Mouse (Mus musculus) heart, embryonic 12.5 days (tissue): ENCODE results near the gene Fam161a. TPM values are rescaled to one million over a fixed set of nuclear protein-coding genes. Genes with fewer than 3 reads are reported as not detected.
A peak's percentile ranks its signal among the peaks of the same experiment; 100 is the strongest.

Experiments
- ATAC-seq: fragments of 200-750 bp; cut with Nextera tagmentation; 2 replicates; pipeline ENCODE4 v1.8.0; 2017; ENCODE audit warnings: moderate TSS enrichment, moderate library complexity; ENCODE audit not compliant: insufficient number of reproducible peaks, low FRiP score
- H3K27ac ChIP-seq: fragments of 300-500 bp; sonication (generic); 2 replicates; pipeline ENCODE4 v1.5.1; 2016; ENCODE audit warnings: mild to moderate bottlenecking, moderate library complexity; ENCODE audit not compliant: poor library complexity, severe bottlenecking
- H3K27me3 ChIP-seq: fragments of 300-500 bp; sonication (generic); replicated peaks from 2 replicates; pipeline ENCODE4 v1.6.1; 2016; ENCODE audit warnings: mild to moderate bottlenecking, moderate library complexity
- H3K36me3 ChIP-seq: fragments of 300-500 bp; sonication (generic); 2 replicates; pipeline ENCODE4 v1.6.1; 2016; ENCODE audit warnings: mild to moderate bottlenecking, moderate library complexity
- H3K4me1 ChIP-seq: fragments of 300-500 bp; sonication (generic); replicated peaks from 2 replicates; pipeline ENCODE4 v1.6.1; 2016; ENCODE audit warnings: mild to moderate bottlenecking
- H3K4me2 ChIP-seq: fragments of 300-500 bp; sonication (generic); 2 replicates; pipeline ENCODE4 v1.6.1; 2016; ENCODE audit warnings: mild to moderate bottlenecking, moderate library complexity
- H3K4me3 ChIP-seq: fragments of 300-500 bp; sonication (generic); 2 replicates; pipeline ENCODE4 v1.5.1; 2016; ENCODE audit warnings: mild to moderate bottlenecking
- H3K9ac ChIP-seq: fragments of 300-500 bp; sonication (generic); 2 replicates; pipeline ENCODE4 v1.6.1; 2016; ENCODE audit warnings: mild to moderate bottlenecking, moderate library complexity
- H3K9me3 ChIP-seq: fragments of 300-500 bp; sonication (generic); replicated peaks from 2 replicates; pipeline ENCODE4 v1.6.1; 2016; ENCODE audit warnings: mild to moderate bottlenecking, moderate library complexity
- WGBS: fragments of 180-500 bp; shearing (Covaris S2); methylation state at CpG from one replicate; pipeline ENCODE4 v1.1.7; 2016; 5-methylcytosine and 5-hydroxymethylcytosine counted together
- polyA plus RNA-seq: library from polyadenylated mRNA; unstranded; fragments of >200 nt; fragmentation: Nextera tagmentation; extraction: Ambion mirVana; gene quantifications from 2 replicates; pipeline ENCODE4 v1.2.1, GENCODE M21; 2016

The Fam161a gene
- polyA plus RNA-seq, 1 experiment from 2014 or later = 2.1 TPM

- WGBS = 88% methylated on average over 4 of the region's 4 CpGs
- 0 out of 2 replicates have a peak, but pooled peaks cover 3% of the 10 kb centered on the region for H3K9me3 ChIP-seq
- H3K4me3 ChIP-seq = no peak overlapping the region
- no peak overlapping the region for H3K9ac ChIP-seq
- H3K4me1 ChIP-seq = no peaks in the 10 kb centered on the region
- no peak for ATAC-seq
- H3K27me3 ChIP-seq = no peaks in the 10 kb centered on the region
- H3K4me2 ChIP-seq = no peak overlapping the region
- 0 out of 2 replicates have a peak, but pooled peaks cover 2% of the 10 kb centered on the region for H3K36me3 ChIP-seq
- H3K27ac ChIP-seq = no peak overlapping the region
These were observed 10.6 kb downstream of the Fam161a start for GRCm38 (mm10) chr11:23017943-23018342.

DNA sequence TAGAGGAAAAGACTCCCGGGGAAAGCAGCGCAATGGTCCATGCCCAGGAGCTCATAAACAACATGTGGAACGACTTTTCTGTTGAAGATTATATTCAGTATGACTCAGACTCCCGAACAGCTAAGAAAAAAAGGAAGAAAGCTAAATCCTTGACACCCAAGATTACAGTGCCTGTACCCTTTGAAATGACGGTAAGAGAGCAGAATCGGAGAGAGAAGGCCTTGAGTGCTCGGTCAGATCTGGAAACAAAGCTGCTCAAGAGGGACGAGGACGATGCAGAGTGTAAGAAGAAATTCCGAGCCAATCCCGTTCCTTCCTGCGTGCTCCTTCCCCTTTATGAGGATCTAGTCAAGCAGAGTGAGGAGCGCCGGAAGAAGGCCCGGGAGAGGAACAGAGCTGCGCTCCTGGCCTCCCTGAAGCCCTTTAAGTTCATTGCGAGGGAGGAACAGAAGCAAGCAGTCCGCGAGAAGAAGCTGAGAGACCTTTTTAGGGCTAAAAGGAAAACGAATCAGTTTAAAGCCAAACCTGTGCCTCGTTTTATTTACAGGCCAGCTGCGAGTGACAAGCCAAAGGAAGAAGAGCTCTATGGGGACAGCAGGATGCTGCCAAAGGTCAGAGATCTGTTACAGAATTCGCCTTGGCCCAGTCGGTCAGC, 12.9 kb downstream of the Fam161a start:
- H3K36me3 ChIP-seq = 0 out of 2 replicates have a peak, but pooled peaks cover 2% of the 10 kb centered on the region
- H3K9ac ChIP-seq = no peak overlapping the region
- H3K4me1 ChIP-seq = no peaks in the 10 kb centered on the region
- no peaks in the 10 kb centered on the region for H3K27me3 ChIP-seq
- H3K4me3 ChIP-seq = no peak overlapping the region
- H3K9me3 ChIP-seq = 0 out of 2 replicates have a peak, but pooled peaks cover 3% of the 10 kb centered on the region
- H3K4me2 ChIP-seq = no peak overlapping the region
- WGBS = 65% methylated on average over 24 of the region's 24 CpGs
- no peak for ATAC-seq
- no peak overlapping the region for H3K27ac ChIP-seq

DNA sequence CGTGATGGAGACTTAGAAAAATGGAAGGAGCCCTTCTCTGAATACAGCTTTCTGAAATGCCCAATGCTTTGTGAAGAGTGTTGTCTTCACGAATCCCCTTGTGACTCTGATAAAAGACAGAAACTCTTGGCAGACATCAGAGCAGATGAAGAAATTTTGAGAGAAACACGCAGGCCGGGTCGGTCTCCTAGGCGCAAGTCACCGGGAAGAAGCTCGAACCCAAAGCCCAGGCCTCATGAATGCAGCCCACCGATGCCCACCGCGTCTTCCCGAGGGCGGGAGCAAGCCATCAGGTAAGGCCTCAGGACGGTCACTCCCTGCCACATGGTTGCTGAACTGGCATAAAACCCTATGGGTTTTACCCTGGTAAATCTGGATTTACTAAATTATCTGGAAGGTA, 13.5 kb downstream of the Fam161a start:
- Histone ChIP-seq H3K4me1 (no peaks in the 10 kb centered on the region), H3K9me3 (0 out of 2 replicates have a peak, but pooled peaks cover 3% of the 10 kb centered on the region), H3K27ac (no peak overlapping the region), H3K9ac (no peak overlapping the region), H3K36me3 (0 out of 2 replicates have a peak, but pooled peaks cover 2% of the 10 kb centered on the region), H3K4me2 (no peak overlapping the region), H3K27me3 (no peaks in the 10 kb centered on the region), H3K4me3 (no peak overlapping the region)
- ATAC-seq = no peak
- WGBS = 89% methylated on average over 14 of the region's 14 CpGs

GRCm38 (mm10) chr11:23023155-23023554, 15.8 kb downstream of the Fam161a start:
- 88% methylated on average over 2 of the region's 2 CpGs for WGBS
- Histone ChIP-seq H3K36me3 (0 out of 2 replicates have a peak, but pooled peaks cover 2% of the 10 kb centered on the region), H3K4me2 (no peak overlapping the region), H3K4me1 (no peaks in the 10 kb centered on the region), H3K9me3 (no peaks in the 10 kb centered on the region), H3K27ac (no peak overlapping the region), H3K27me3 (no peaks in the 10 kb centered on the region), H3K9ac (no peak overlapping the region), H3K4me3 (no peak overlapping the region)
- ATAC-seq = no peak

DNA sequence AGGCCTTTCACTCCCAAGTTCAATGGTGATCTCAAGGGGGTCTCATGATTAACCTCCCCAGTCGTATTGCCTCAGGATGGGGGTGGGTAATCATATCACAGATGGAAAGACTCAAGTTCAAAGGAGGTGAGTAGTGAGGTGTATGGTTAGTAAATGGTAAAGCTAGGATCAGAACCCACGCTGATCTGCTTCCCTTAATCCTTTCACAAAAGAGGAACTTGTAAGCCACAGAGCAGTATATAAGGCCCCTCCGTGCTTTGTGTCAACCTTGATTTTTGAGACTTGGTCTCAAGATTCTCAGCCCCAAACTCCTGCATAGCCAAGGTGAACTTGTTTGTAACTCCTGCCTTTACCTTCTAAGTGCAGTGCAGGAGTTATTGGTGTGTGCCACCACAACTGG, 16.8 kb downstream of the Fam161a start:
- H3K27me3 ChIP-seq = no peaks in the 10 kb centered on the region
- H3K9me3 ChIP-seq = no peaks in the 10 kb centered on the region
- no peaks in the 10 kb centered on the region for H3K4me1 ChIP-seq
- H3K4me3 ChIP-seq = no peak overlapping the region
- no peak for ATAC-seq
- H3K4me2 ChIP-seq = no peak overlapping the region
- no peaks in the 10 kb centered on the region for H3K36me3 ChIP-seq
- no peak overlapping the region for H3K27ac ChIP-seq
- WGBS = 71% methylated on average over 3 of the region's 3 CpGs
- no peak overlapping the region for H3K9ac ChIP-seq

DNA sequence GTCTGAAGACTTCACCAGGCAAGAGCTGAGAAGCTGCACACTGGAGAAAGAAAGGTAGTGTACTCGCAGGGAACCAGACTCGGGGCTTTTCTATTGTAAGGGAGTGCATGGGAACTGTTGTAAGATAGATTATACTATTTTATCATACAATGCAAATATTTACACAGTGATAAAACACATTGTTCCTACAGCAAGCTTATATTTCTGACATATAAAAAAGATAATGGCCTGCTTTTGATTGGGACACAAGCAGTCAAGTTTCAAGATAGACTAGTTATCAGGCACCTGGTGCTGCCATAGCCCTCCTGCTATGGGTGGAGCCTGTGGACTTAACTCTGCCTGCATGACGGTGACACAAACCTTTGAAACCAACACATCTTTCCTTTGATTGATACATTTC, 21.6 kb downstream of the Fam161a start:
- 42% methylated on average over 3 of the region's 3 CpGs for WGBS

DNA sequence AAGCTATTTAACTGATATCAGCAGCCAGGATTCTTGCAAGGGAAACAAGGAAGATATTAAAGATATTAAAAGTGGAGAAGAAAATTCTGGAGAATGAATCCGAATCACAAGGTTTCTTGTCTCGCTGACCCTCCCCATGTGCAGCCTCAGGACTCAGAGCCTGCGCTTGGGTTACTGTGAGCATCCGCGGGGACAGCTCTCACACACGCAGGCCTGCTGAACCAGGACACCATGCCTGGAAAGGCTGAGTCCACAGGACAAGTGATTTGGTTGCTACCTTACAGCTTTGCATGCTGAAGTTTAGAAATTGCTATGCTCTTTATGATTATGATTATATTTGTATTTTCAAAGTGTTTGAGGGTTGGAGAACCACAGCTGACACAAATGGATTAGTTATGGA, 22.1 kb downstream of the Fam161a start:
- Histone ChIP-seq H3K4me1 (no peaks in the 10 kb centered on the region), H3K27ac (no peak overlapping the region), H3K4me3 (no peak overlapping the region), H3K9me3 (no peaks in the 10 kb centered on the region), H3K9ac (no peak overlapping the region), H3K27me3 (no peaks in the 10 kb centered on the region), H3K4me2 (no peak overlapping the region), H3K36me3 (no peaks in the 10 kb centered on the region)
- 74% methylated on average over 6 of the region's 6 CpGs for WGBS
- ATAC-seq = no peak

More for the DNA sequence above, 21.6 kb downstream of the Fam161a start:
- ATAC-seq = no peak
- Histone ChIP-seq H3K9me3 (no peaks in the 10 kb centered on the region), H3K27ac (no peak overlapping the region), H3K27me3 (no peaks in the 10 kb centered on the region), H3K9ac (no peak overlapping the region), H3K36me3 (no peaks in the 10 kb centered on the region), H3K4me3 (no peak overlapping the region), H3K4me1 (no peaks in the 10 kb centered on the region), H3K4me2 (no peak overlapping the region)

GRCm38 (mm10) chr11:23047252-23047651, 39.9 kb downstream of the Fam161a start:
- H3K36me3 ChIP-seq = no peaks in the 10 kb centered on the region
- no peak overlapping the region for H3K4me2 ChIP-seq
- no peak for ATAC-seq
- no peak overlapping the region for H3K4me3 ChIP-seq
- 0 out of 2 replicates have a peak, but pooled peaks cover 3% of the 10 kb centered on the region for H3K9me3 ChIP-seq
- no peak overlapping the region for H3K9ac ChIP-seq
- H3K27me3 ChIP-seq = 0 out of 2 replicates have a peak, but pooled peaks cover 3% of the 10 kb centered on the region
- H3K27ac ChIP-seq = no peak overlapping the region
- WGBS = 53% methylated on average over 5 of the region's 5 CpGs
- H3K4me1 ChIP-seq = peaks cover 5% of the 10 kb centered on the region; the same call in 1 of the 2 replicates

DNA sequence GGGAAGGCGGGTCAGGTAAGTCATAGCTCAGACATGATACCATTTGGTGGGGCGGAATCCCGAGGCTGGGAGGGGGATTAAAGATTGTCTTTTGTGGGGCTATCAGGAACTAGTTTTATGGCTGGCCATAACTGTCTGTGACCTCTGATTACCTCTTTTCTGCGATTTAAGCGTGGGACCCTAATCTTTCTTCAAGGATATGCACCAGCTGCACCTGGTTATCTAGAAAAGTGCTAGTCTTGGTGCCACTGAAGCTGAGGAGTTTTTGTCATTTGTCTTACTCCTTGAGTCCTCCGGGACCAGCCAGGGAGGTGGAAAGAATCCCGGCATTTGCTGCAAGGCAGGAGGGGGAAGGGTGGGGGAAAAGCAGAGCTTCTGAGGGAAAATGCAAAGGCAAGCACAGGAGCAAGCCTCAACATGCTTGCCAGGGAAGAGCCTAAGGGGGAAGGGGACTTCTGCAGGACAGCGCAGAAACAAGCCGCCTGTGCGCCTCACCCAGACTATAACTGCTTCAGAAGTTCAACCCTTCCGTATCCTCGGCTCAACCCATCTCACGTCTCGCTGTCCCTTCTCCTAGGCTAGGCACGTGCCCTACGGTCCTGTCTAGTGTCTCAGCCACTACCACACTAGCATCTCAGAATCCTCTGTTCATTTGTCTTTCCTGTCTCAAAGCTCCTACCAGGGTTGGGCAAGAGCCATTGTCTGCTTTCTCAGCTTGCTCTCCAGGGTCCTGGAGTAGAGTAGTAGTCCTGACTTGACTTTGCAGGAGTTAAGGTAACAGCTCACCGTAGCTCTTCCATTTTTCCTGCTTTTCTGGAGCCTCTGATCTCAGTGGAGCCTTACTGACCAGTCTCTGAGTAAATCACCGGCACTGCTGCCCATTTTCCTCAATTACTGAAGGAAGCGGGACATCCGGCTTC, 40.6 kb downstream of the Fam161a start:
- 0 out of 2 replicates have a peak, but pooled peaks cover 3% of the 10 kb centered on the region for H3K27me3 ChIP-seq
- 25% methylated on average over 20 of the region's 20 CpGs for WGBS

DNA sequence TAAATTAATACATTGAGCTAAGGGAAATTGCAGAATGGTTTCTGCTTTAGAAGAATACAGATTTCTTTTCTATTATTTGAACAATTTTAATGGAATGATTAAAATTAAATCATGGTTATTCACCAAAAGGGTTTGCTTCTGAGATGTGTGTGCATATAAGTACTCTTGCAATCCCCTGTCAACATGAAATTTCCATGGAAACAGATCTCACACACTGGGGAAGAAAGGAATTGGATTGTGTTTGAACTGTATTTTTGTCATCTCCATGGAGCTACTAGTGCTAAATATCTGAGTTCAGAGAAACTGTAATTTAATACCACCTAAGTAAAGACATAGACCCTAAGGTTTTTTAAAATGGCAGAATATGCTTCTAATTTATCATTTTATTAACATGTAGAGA, 42.3 kb downstream of the Fam161a start:
- H3K9ac ChIP-seq = no peak overlapping the region
- ATAC-seq = no peak
- peaks cover 5% of the 10 kb centered on the region; the same call in 1 of the 2 replicates for H3K4me1 ChIP-seq
- H3K4me2 ChIP-seq = no peak overlapping the region
- no peaks in the 10 kb centered on the region for H3K36me3 ChIP-seq
- no peak overlapping the region for H3K4me3 ChIP-seq
- 0 out of 2 replicates have a peak, but pooled peaks cover 3% of the 10 kb centered on the region for H3K27me3 ChIP-seq
- no peaks in the 10 kb centered on the region for H3K9me3 ChIP-seq
- H3K27ac ChIP-seq = no peak overlapping the region

More for the DNA sequence above, 40.6 kb downstream of the Fam161a start:
- Histone ChIP-seq H3K9ac (no peak overlapping the region), H3K36me3 (no peaks in the 10 kb centered on the region), H3K4me3 (0 out of 2 replicates have a peak overlapping the region, but pooled peaks have one; percentile 1), H3K4me1 (peaks cover 5% of the 10 kb centered on the region; the same call in 1 of the 2 replicates), H3K9me3 (no peaks in the 10 kb centered on the region), H3K27ac (no peak overlapping the region), H3K4me2 (peak overlapping the region; percentile 48)
- no peak for ATAC-seq

GRCm38 (mm10) chr11:23052353-23052752, 45.0 kb downstream of the Fam161a start:
- H3K27ac ChIP-seq = no peak overlapping the region
- H3K27me3 ChIP-seq = 0 out of 2 replicates have a peak, but pooled peaks cover 3% of the 10 kb centered on the region
- no peak for ATAC-seq
- no peak overlapping the region for H3K4me3 ChIP-seq
- H3K9ac ChIP-seq = no peak overlapping the region
- no peak overlapping the region for H3K4me2 ChIP-seq
- WGBS = 52% methylated on average over 4 of the region's 4 CpGs
- no peaks in the 10 kb centered on the region for H3K36me3 ChIP-seq
- no peaks in the 10 kb centered on the region for H3K9me3 ChIP-seq
- peaks cover 5% of the 10 kb centered on the region; the same call in 1 of the 2 replicates for H3K4me1 ChIP-seq
